Mouse (Mus musculus): ENCODE measurements around the gene Itgb2l.

The Itgb2l gene

GRCm38 (mm10) chr16:96426671-96427070 lies 16.7 kb downstream of the Itgb2l start:
- DNase-seq (ENCODE audit: low spot score): no peak

GRCm38 (mm10) chr16:96425044-96425443 lies 18.4 kb downstream of the Itgb2l start:
- DNase-seq (ENCODE audit: low spot score): no peak

DNA sequence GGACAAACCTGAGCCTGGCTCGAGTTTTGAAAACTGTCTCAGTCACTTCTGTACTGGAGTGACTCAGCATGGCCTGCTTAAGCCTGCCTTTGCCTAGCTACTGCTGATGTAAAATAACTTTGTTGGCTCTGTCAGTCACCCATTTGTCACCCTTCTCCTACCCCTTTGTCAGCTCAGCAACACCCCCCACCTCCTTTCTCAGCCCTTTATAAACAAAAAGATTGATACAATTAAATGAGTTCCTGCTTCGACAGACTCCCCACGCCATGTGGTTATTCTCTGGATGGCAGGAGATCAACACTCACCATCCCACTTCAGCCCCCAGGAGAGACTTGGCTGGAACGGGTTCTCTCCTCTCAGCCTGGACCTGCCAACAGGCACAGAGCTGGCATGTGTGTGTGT lies 35.4 kb downstream of the Itgb2l start:
- DNase-seq (ENCODE audit: low spot score): no peak

GRCm38 (mm10) chr16:96406312-96406711 lies 37.1 kb downstream of the Itgb2l start:
- no peak for DNase-seq (ENCODE audit: low spot score)

GRCm38 (mm10) chr16:96402294-96402693 lies 41.1 kb downstream of the Itgb2l start:
- no peak for DNase-seq (ENCODE audit: low spot score)

- no peak for DNase-seq (ENCODE audit: low spot score)
Observed at GRCm38 (mm10) chr16:96400046-96400445, 43.4 kb downstream of the Itgb2l start.

DNA sequence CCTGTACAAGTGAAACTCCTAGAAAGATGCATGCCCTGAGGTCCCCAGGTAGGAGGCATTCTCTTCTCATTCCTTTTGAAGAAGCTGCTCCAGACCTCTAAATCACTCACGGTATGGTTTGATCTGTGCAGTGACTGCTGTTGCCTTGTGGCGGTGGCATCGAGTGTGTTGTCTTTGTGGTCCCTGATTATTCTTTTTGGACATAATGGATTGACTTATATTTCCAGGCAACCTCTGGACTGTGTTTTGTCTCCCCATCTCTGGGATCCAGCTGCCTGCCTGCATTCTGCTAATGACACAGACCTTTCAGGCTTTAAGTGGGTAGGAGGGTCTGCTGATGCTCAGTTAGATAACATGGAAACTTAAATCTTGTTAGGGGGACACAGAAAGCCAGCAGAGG lies 44.6 kb downstream of the Itgb2l start:
- DNase-seq (ENCODE audit: low spot score): no peak

DNA sequence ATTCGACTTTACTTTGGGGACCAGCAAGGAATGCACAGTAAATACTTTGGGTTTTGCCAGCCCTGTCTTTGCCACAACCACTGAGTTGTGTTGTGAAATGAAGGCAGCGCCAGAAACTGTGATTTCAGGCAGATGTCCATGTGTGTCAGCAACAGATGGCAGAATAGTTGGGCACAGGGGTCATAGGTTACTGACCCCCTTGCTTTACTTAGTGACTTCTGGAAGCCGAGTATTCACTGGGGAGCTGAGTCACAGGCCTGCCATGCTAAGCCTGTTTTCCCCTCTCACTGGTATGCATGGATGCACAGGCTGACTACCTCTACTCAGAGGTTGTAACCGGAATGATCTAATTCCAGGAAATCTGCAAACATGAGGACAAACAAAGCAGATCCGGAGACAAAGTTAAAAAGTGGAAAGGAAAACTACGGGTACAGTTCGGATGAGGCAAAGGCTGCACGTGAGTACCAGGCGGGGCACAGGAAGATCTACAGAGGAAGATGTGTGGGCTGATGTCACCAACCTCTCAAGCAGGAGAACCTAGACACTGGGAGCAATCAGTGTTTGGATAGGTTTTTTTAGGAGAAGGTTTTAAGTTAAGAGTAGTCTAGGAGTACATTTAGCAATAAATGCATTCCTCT lies 47.3 kb downstream of the Itgb2l start:
- DNase-seq (ENCODE audit: low spot score): no peak

- no peak for DNase-seq (ENCODE audit: low spot score)
Observed at GRCm38 (mm10) chr16:96395516-96395915, 47.9 kb downstream of the Itgb2l start.

GRCm38 (mm10) chr16:96391070-96391469 lies 52.3 kb downstream of the Itgb2l start:
- DNase-seq (ENCODE audit: low spot score): no peak

DNA sequence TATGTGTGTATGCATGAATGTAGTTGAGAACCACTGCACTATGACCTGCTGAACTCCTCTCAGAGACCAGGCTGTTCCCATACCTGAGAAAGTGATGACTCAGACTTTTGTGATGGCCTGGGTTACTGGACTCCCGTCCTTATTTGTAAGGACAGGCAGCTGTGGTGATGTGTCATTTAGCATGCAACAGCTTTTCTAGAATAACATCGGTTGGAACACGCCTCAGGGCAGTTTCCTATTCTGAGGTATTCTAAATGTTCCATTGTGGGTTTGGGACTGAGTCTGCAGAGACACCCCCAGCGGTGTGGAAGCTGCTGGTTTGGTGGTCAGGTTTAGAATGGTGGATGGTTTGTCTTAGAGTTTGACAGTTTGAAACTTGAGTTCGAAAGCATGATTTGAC lies 54.9 kb downstream of the Itgb2l start:
- no peak for DNase-seq (ENCODE audit: low spot score)

GRCm38 (mm10) chr16:96387685-96388371 lies 55.6 kb downstream of the Itgb2l start:
- DNase-seq (ENCODE audit: low spot score): no peak

- no peak for DNase-seq (ENCODE audit: low spot score)
Observed at GRCm38 (mm10) chr16:96384741-96385140, 58.7 kb downstream of the Itgb2l start.

DNA sequence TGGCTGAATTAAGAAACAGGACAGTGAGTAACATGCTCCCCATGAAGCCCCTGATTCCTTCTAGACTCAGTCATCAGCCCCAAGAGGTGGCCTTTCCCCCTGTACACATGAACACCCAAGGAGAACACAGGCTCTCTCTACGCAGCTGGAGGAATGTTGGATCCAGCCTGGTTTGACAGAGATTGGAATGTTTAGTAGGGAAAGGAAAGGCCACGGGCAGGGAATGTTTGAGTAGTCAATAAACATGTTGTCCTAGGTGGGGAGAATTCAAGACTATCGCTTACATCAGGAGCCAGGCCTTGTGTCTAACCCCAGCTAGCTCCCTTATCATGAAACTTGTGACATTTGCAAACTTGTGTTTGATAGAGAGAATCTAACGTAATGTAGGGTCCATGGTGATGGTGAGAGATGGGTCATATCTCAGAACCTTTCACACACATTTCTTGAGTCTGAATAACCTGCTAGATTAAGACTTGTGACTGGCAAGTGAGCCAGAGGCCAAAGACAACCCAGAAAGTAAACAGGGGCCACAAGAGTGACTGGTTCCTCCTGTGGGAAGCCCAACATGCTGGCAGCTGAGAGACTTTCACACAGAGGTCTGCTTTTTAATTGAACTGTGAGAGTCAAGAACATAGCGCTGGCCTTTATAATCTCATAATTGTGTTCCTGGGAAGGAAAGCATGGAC lies 60.8 kb downstream of the Itgb2l start:
- DNase-seq (ENCODE audit: low spot score): no peak

DNA sequence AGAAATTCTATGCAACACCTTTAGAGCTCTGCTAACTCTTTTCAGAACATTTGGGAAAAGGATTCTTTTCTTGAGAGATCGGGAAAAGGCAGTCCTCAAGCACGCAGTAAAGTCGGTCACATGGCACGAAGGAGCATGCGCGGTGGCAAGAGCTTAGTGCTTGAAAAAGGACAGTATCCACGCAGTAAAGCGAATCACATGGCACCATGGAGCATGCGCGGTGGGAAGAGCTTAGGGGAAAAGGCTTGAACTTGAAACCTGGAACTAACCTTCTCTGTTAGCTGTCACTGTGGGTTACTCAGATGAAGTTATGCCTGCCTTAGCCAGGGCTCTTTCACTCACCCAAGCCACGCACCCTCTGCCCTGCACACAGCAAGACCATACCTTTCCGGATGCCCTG lies 62.0 kb downstream of the Itgb2l start:
- DNase-seq (ENCODE audit: low spot score): no peak

DNA sequence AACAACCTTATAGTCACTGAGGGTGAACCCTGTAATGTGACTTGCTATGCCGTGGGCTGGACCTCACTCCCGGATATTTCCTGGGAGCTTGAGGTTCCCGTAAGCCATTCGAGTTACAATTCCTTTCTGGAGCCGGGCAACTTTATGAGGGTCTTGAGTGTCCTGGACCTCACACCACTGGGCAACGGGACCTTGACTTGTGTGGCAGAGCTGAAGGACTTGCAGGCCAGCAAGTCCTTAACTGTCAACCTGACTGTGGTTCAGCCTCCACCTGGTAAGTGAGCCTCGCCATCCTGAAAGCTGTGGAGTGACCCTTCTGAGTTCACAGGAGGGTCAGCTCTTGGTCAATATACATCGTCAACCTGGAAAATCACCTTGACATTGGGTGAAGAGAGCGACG lies 65.3 kb downstream of the Itgb2l start:
- DNase-seq (ENCODE audit: low spot score): no peak

DNA sequence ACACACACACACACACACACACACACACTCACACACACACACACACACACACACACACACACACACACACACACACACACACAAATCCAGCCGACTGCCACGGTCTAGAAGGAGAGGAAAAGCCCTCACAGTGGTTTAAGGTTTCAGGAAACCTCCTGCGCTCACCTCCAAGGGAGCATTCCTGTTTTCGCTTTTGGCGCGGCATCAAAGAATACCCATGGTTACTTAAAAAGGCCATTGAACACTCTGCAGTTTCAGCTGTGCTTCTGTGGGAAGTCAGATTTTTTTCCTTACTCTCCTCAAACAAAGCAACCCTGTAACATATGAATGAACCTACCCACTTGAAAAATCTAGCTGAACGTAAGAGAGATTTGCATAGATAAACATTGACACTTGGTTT lies 67.1 kb downstream of the Itgb2l start:
- no peak for DNase-seq (ENCODE audit: low spot score)

DNA sequence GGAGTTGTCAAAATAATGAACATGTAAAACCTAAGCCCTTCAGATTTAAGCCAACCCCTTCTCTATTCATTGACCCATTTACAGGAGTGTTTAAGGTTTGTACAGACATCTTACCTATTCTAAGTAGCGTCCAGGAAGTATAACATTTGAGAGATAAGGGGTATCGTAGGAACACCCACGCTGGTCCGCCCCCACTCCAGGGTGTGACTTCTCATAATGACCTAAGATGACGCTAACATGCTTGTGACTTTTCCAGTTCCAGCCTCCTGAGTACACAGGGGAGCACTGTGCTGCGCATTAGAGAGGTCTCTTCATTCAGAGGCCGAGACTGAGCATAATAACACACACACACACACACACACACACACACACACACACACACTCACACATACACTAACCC lies 67.9 kb downstream of the Itgb2l start:
- DNase-seq (ENCODE audit: low spot score): no peak

DNA sequence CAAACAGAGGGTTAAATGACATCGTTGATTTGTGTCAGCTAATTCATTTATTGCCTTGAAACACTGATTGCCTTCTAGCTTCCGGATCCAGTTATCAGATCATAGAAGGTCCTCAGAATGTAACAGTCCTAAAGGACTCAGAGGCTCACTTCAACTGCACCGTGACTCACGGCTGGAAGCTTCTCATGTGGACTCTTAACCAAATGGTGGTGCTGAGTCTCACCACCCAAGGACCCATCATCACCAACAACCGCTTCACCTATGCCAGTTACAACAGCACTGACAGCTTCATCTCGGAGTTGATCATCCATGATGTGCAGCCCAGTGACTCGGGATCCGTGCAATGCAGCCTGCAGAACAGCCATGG lies 70.7 kb downstream of the Itgb2l start:
- DNase-seq (ENCODE audit: low spot score): no peak
